Mouse (Mus musculus) spleen, adult 2 months (tissue): ENCODE data around the gene Cnpy1.

ENCODE experiments used
- CTCF ChIP-seq: fragments of 200-500 bp; IDR thresholded peaks from 2 replicates; pipeline ENCODE4 v1.5.1; 2011; ENCODE audit warnings: mild to moderate bottlenecking, inconsistent platforms; ENCODE audit not compliant: insufficient read depth, insufficient read length, insufficient replicate concordance; ENCODE audit errors: extremely low read depth
- POLR2A ChIP-seq: fragments of 200-500 bp; IDR thresholded peaks from 2 replicates; pipeline ENCODE4 v1.6.1; 2011; ENCODE audit warnings: low read depth, low read length, inconsistent platforms

- TF ChIP-seq CTCF, result no peak
- TF ChIP-seq POLR2A, result no peak
Measured at GRCm38 (mm10) chr5:28237055-28237454, 8.6 kb downstream of the Cnpy1 start.
